25 mouse cellular contexts compared by ENCODE assay signal in genomic region chr8:79016076-79016475, GRCm38 (mm10).
"Had no signal": no experiment of that assay in that cellular context is flagged by ENCODE, and none has a peak within 500 bp of the region (broad histone marks: within the 10 kb centered on the region; RNA-seq: fewer than 3 reads in every experiment).

No protein-coding gene starts in this region.

- H3K4me3 ChIP-seq: heart, embryonic 10.5 days; heart, embryonic 13.5 days; heart, embryonic 15.5 days; hindbrain, embryonic 13.5 days; hindbrain, embryonic 15.5 days; kidney, embryonic 15.5 days; layer of hippocampus, adult 2 months; left cerebral cortex, adult 2 months; limb, embryonic 10.5 days; limb, embryonic 12.5 days; liver, embryonic 13.5 days; liver, embryonic 15.5 days had no signal

- H3K9me3 ChIP-seq: heart, embryonic 10.5 days; heart, embryonic 13.5 days; heart, embryonic 15.5 days; hindbrain, embryonic 13.5 days; hindbrain, embryonic 15.5 days; kidney, embryonic 15.5 days; limb, embryonic 10.5 days; limb, embryonic 12.5 days; liver, embryonic 13.5 days; liver, embryonic 15.5 days had no signal

- H3K27ac ChIP-seq: heart, embryonic 10.5 days; heart, embryonic 13.5 days; heart, embryonic 15.5 days; hindbrain, embryonic 13.5 days; hindbrain, embryonic 15.5 days; hindbrain, postnatal 0 days; kidney, embryonic 15.5 days; kidney, postnatal 0 days; layer of hippocampus, adult 2 months; left cerebral cortex, adult 2 months; limb, embryonic 10.5 days; limb, embryonic 12.5 days; liver, embryonic 13.5 days; liver, embryonic 15.5 days had no signal

- H3K27me3 ChIP-seq: heart, embryonic 13.5 days; heart, embryonic 15.5 days; hindbrain, embryonic 13.5 days; hindbrain, embryonic 15.5 days; kidney, embryonic 15.5 days; limb, embryonic 12.5 days; liver, embryonic 13.5 days; liver, embryonic 15.5 days had no signal

- DNase-seq: gastrocnemius, postnatal 14 days; gastrocnemius, postnatal 36 days; heart, adult 18-20 months; heart, postnatal 14 days; heart, postnatal 36 days; kidney, adult 11 months; kidney, adult 2 months; kidney, adult 9 months; kidney, postnatal 14 days; kidney, postnatal 4 days; liver; liver, embryonic 13.5 days had no signal

- H3K36me3 ChIP-seq: heart, embryonic 10.5 days; heart, embryonic 13.5 days; heart, embryonic 15.5 days; hindbrain, embryonic 13.5 days; hindbrain, embryonic 15.5 days; kidney, embryonic 15.5 days; limb, embryonic 10.5 days; limb, embryonic 12.5 days; liver, embryonic 13.5 days; liver, embryonic 15.5 days had no signal

- H3K4me1 ChIP-seq: heart, embryonic 10.5 days; heart, embryonic 13.5 days; heart, embryonic 15.5 days; hindbrain, embryonic 13.5 days; hindbrain, embryonic 15.5 days; kidney, embryonic 15.5 days; limb, embryonic 12.5 days; liver, embryonic 13.5 days; liver, embryonic 15.5 days had no signal
